Mouse (Mus musculus): ENCODE data around the gene Zfp39.
"Not testable (repeated sequence)": the region's sequence is repeated elsewhere in the genome, so short reads cannot be mapped to it uniquely, and the experiment has no call there.

The Zfp39 gene

DNA sequence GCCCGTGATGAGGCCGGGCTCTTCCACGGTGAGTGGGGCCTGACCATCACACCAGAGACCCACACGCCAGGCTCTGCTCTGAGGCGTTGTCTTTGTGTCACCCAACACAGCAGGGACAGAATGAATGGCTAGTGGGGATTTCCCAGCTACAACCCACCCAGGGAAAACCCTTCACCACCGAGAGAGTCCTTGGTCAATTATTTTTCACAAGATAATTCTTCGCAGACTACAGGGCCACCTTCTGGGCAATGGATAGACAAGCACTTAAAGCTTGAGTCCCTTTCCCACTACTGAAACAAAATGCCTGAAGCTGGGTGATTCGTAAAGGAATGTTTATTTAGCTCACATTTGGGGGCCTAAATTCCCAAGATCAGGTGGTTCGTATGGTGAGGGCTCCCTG lies 18.4 kb upstream of the Zfp39 start:
- DNase-seq (ENCODE audit: low spot score in 2 of 2), result no peak

DNA sequence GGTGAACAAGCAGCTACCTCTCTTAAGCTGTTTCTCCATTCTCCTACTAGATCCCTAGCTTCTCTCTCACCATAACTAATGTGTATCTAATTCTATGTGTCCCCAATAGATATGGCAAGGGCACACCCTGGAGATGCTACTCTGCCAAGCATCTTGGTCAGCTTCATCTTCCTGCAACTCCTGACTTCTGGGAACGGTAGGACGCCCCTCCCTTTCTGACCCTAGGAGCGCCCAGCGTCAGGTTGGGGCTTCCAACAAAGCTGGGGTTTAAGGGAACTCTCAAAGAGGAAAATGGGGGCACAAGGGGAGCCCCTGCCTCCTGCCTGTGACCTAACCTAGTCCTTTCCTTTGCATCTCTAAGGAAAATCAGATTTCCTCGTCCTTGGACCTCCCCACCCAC lies 14.7 kb upstream of the Zfp39 start:
- DNase-seq (ENCODE audit: low spot score in 2 of 2), result no peak

DNA sequence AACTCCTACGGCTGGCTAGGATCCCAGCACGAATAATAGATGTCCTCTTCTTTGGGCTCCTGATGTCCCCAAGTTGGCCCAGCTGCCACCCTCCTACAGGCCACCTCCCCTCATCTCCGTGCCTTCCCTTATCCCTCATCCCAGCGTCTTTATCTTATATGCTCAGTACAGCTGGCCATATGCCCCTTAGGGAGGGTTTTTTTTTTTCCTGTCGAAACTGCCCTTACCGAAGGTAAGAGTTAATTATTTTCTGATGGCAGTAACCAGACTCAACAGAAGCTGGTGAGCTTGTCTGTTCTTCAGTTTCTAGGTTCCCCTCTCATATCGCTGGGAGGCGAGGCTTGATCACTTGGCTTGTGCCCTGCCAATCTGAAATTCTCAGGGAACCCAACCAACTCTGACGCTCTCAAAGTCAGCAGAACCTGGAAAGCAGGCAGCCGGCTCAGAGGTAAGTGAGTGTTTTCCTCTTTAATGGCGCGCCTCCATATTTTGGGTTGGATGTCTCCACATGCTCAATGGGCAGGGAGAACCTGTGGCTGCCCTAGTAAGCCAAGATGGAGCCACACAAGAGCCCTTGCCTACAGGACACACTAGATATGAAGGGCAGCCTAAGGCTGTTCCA lies 13.8 kb upstream of the Zfp39 start, which contains the start of gene Btnl10:
Gene Btnl10 (plus strand): TSS at position 164 of the 622 bp plus-strand sequence.
- DNase-seq (ENCODE audit: low spot score in 2 of 2), result peak; percentile 44

DNA sequence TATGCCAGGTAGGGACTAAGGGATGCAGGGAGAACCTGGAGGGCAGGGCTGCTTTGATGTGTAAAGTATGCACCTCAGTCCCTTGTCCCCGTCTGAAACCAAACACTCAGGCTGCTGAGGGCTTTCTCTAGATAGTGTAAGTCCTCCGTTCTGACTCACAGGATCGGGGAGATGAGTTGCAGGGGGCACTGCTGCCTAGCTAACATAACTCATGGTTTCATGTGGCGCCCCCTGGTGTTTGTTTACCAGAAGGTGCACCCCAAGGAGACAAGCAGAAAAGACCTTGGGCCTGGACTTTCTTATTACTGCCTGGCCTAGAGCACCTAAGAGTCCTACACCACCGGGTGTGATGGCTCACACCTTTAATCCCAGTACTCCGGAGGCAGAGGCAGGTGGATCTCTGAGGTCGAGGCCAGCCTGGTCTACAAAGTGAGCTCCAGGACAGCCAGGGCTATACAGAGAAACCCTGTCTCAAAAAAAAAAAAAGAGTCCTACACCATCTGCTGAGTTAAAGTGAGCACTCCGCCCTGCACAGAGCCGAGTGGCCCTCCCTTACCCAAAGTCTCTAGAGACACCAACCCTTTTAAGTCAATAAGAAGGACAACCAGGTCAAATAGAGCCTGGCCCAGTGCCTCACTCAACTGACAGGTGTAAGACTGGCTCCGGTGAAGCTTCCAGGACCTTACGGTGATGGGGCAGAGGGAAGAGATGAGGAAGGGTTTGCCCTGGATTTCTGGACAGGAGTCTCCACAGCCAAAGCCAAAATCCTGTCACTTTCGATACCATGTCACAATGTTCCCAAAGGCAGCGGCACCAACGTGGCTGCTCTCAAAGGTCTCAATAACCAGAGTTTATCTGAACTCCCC lies 13.1 kb upstream of the Zfp39 start:
- peak; percentile 68 to 82 for DNase-seq (ENCODE audit: low spot score in 2 of 2)

DNA sequence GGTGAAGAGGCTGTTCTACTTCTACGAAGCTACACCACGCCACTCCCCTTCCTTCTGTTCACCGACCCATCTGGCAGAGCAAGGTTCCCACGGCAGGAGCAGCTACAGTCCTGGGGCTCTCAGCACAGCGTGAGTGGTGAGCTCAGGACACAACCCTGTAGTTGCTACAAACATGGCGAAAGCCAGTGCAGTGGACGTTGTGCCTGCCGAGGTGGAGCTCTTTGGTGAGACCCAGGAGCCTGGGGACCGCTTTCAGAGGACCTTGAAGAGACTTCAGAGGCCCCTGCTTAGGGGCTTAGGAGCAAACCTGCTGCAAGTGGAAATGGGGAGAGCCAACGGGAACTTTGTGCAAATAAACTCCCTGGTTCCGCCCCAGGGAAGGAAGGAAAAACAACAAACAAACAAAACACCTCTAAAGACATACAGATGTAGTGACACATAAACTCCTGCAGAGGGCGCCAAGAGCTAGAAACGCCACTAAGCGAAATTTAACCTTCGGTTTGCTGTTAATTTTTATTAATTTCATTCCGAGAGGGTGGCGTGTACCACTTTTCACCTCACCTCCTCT lies 10.5 kb upstream of the Zfp39 start:
- peak in 1 of 2 experiments; percentile 30 for DNase-seq (ENCODE audit: low spot score in 2 of 2)

DNA sequence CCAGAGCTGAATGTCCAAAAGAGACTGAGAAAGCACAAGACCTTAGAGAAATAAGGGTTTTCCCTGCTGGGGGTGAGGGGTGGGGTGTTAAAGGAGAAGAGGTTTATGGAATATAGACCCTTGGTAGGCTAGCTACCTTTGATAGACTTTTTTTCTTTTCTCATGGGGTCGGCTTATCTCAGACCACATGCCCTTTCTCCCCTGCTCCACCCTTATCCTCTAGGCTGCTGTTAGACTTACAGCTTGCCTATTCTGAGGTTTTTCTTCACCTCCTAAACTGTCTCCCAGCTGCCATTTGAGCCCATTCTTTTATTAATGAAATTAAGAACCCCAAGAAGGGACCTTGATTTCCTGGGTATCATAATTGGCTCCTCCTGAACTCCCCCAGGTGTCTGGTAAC lies 9.8 kb upstream of the Zfp39 start:
- no peak for DNase-seq (ENCODE audit: low spot score in 2 of 2)

DNA sequence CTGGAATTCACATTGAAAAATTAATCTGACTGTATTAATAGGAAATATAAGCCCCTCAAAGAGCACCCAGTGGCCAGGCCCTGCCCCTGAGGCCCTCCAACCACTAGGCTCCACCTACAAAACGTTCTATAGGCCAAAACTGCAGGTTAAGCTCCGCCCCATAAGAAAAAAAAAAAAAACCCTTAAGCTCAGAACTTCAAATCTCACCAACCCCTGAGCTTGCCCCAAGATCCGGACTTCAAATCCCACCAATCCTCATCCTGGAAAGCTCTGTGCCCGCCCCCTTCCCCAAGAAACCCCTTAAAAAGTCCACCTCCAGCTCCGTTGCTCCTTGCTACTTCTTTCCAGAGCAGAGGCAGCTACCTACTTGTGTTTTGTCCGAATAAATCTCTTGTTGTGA lies 813 bp upstream of the Zfp39 start:
- no peak for DNase-seq (ENCODE audit: low spot score in 2 of 2)

DNA sequence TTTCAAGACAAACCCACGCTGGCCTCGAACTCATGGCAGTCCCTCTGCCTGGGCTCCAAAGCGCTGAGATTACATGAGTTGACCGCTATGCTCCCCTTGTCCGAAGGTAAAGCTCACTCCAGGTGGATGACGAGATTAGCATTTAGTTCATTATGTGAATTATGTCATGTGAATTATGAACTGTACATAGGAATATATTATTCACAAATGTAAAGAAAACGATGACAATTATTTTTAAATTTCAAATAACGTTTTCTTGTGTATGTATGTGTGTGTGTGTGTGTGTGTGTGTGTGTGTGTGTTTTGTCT lies 339 bp upstream of the Zfp39 start:
- no peak for DNase-seq (ENCODE audit: low spot score in 2 of 2)

DNA sequence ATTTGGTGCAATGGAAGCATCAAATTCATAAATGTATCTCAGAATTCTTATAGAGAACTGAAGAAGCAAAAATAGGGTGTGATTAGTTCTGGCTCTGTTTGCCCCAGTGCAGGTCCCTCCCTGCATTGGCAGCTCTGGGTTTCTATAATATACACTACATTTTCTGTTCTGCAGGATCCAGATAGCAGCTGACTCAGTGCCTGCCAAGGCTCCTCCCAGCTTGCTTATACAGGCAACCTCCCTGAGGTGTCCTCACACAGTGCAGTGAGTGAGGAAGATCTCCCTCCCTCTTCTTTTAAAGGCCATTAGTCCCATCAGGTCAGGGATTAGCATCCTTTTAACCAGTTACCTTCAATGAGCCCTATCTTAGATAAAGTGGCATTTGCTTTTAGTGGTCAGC lies 2.9 kb downstream of the Zfp39 start:
- peak in 1 of 2 experiments; percentile 30 for DNase-seq (ENCODE audit: low spot score in 2 of 2)

DNA sequence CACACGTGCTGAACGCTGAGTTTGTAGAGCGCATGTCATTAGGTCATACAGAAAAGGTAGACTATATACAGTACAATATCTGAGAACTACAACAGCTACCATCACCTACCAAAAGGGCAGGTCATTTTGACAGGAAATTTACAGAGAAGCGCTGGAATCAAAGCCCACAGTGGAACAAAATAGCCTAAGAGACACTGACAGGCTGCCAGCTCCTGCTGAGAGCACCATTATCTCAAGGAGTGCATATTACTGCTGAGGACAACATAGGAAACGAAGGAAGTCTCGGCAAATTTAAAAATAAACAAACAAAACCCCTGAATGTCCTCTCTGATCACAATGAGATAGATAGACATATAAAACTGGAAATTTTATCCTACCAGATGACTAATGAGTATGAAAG lies 6.5 kb downstream of the Zfp39 start:
- no peak for DNase-seq (ENCODE audit: low spot score in 2 of 2)

DNA sequence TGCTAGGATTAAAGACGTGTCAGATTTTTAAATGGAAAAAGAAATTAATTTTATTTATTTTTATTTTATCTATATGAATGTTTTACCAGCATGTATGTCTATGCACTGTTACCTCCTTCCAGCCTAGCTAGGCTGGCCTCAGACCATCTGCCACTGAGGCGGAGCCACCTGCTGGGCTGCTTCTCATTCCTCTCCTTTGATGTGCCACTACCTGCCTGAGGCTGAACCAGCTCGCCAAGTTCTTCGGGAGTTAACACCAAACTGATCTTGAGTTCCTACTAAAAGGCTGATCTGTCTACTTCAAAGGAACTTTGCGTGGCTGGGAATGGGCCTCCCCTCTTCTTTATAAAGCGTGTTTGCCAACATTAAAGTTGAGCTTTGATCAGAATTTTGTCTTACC lies 9.6 kb downstream of the Zfp39 start:
- no peak for DNase-seq (ENCODE audit: low spot score in 2 of 2)

DNA sequence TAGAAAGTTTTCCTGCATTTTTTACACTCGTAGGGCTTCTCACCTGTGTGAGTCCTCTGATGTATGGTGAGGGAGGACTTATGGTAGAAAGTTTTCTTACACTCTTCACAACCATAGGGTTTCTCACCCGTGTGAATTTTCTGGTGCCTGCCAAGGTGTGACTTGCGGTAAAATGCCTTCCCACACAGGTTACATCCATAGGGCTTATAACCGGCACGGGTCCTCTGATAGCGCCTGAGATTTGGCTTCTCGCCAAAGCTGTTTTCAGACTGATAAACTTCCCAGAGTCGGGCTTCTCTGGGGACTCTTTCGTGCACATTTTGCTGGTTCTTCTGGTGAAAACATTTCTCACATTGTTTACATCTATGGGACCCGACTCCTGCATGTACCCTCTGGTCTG lies 13.5 kb downstream of the Zfp39 start:
- DNase-seq (ENCODE audit: low spot score in 2 of 2), result no peak

DNA sequence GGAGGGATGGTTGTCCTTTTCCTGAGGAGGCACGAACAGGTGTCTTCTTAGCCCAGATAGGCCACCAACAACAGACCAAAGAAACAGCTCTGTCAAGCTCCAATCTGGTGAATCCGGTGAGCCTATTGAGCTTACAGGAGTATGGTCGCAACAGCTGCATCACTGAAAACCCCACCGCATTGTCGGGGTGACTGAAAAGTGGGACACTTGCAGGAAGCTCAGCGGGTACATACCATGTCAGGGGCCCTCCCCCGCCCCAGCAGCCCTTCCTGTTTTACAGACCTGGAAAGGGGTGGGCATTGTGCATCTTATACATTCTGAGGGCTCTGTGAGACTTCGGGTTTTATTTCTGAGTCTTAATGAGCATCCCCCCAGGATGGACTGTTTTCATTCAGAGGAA lies 20.3 kb downstream of the Zfp39 start:
- DNase-seq (ENCODE audit: low spot score in 2 of 2), result no peak

DNA sequence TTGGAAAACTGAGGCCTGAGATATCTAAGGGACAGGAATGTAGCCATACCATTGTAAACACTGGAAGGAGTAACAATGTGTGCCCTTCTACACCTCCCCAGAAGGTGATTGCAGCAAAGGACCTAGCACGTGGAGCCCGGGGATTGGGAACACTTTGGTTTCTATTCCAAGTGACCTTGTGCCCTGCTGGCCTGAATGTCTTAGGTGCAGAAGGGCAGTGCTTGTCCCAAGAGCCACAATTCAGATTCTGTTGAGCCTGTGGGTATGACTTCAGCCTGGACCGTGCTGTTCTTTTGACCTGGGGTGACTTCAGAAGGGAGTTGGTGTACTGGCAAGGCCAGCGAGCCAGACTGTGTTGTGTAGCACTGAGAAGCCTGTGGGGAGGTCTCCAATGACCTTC lies 33.1 kb downstream of the Zfp39 start:
- no peak for DNase-seq (ENCODE audit: low spot score in 2 of 2)

DNA sequence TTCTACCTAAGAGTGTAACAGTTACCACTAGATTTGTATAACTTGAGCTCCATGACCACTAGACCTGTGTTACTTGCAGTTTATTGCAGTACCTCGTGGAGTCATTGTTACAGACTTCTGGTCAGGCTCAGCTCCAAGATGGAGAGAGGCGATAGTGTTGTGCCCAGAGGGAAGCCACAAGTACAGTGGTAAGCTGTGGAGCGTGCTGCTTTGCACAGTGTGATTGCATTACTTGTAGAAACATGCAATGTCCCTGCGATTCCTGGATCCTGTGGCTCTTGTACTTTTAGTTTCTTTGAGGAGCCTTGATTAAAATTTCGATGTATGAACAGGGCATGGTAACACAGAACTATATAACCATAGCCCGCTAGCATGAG lies 36.1 kb downstream of the Zfp39 start:
- no peak for DNase-seq (ENCODE audit: low spot score in 2 of 2)

DNA sequence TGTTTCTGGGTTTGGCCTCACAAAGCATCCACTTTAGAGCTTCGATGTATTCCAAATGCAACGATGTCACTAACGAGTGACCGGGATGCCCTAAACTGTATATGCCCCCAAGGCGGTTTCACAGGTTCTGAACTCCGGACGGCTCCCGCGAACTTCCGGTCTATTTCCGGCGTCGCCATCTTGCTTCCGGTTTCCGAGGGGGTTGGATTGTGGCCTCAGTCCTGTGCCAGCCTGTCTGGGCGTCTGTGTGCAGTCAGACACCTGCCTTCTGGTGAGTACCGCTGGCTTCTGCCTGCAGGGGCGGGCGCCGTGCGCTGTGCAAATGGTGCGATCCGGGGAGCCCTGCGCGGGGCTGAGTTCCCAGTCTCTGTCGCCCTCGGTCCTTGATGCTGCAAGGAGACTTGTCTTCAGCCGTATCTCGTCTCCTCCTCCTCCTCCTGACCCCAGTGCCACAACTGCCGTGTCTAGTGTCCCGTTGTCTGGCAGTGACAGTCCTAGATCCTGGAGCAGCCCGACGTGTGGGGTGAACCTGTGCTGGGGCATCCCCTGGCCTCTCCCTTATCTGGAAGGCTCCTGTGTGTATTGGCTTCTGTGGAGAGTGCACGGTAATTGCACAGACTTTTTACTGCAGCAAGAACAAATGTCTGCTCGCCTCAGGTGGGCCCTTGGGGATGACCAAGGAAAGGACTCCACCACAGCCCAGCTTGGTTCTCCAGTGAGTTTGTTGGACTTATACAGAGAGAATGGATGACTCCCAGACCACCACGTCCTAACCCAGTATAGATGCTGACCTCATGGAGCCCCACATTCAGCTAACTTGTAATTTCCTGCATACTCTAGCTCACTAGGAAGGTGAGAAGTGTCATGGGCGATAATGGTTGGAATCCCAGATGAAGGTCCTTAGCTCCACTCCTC lies 36.7 kb downstream of the Zfp39 start, which contains the start of gene 2810021J22Rik:
Gene 2810021J22Rik (plus strand): TSS at position 178 of the 915 bp plus-strand sequence.
- DNase-seq (ENCODE audit: low spot score in 2 of 2), result peak; percentile 65 to 77

DNA sequence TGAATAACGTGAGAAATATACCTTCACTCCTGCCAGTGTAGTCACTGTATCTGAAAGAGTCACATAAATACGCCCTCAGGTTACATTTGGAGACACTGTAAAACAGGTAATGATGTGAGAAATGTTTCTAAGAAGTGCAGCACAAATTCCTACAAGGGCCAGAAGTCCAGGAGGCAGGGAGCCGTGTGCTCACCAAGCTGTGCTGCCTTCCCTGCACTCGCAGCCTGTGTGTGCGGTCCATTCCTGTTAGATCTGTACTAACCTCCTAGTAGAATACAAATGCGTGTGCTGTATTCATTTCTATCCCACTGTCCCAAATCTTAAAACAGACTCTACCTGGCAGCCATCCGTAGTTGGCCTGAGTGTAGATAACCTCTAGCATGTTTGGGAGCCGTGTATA lies 43.3 kb downstream of the Zfp39 start:
- no peak for DNase-seq (ENCODE audit: low spot score in 2 of 2)

DNA sequence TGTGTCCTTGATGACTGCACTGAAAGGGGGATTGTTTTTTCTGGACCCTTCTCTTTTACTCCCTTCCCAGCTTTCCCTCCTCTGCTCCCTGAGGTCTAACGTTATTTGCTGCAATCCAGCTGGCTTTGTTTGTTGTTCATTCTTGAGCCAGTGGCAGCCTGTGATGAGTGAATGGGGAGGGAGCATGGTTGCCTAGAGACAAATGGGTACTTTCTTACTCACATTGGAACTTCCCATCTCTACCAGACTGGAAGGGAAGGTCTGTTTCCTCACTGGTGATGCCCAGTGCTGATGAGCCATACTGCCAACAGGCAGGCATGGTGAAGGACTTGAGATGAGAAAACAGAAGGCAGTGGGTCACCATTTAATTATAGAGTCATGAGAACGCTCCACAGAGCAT lies 54.3 kb downstream of the Zfp39 start:
- no peak for DNase-seq (ENCODE audit: low spot score in 2 of 2)

DNA sequence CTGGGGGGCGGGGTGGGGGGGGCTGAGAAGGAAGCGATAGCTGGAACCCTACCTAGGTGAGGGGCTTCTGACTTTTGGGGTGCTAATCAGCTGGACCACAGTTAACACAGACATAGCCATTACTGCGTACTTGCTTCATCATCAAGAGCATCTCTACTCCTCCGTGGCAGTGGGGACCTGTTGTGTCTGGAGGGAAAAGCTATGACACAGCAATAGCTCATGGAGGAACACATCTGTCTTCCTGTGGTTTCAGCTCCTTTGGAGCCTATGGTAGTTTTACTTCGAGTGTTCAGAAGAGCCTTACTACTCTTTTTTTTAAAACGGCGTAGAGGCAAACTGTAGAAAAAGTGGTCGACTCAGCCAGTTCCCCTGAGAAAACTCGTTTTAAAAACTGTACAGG lies 56.4 kb downstream of the Zfp39 start:
- no peak for DNase-seq (ENCODE audit: low spot score in 2 of 2)

DNA sequence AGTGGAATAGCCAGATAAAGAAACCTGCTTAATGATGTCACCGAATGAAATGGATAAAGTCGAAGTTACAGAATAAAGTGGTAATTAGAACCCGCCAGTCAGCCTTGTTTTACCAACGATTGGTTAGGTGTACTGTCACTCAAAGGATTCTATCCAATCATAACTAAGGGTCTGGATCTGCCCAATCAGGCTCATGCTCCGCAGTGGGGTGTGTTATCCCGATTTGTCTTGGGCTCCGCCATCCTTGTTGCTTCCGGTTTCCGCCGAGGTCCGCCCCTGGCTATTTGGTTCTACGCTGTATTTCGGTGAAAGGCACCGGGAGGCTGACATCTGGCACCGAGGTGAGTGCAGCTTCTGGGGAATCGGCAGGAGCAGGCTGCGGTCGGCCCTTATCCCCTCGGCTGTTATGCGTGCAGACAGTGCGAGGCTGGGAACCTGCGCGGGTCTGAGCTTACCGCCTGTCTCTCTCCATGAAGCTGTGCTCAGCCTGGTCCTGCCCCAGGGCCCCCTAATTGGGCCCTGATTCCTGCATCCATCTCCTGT lies 57.0 kb downstream of the Zfp39 start, which contains the start of gene Gm12258:
Gene Gm12258 (plus strand): TSS at position 240 of the 543 bp plus-strand sequence.
- DNase-seq (ENCODE audit: low spot score in 2 of 2), result peak; percentile 57 to 73

DNA sequence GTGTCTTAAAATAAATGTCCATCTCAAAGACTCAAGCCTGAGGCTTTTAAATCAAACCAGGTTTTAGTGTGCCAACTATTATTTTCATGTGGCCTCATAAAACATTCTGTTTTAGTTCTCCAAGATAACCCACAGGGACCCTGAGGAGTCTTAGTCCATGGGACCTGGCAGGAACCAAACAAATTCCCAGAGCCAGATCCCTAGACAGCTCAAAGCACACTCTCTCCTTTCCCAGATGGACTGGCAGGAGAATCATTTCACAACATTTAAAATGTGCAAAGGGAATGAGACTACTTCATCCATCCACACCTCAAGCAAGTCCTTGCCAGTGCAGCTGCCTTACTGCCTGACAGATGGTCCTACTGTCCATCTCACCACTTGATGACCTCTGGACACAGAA lies 65.1 kb downstream of the Zfp39 start, which contains the start of gene Olfr311:
Gene Olfr311 (plus strand): TSS at position 301 of the 400 bp plus-strand sequence.
- not testable (repeated sequence) for DNase-seq (ENCODE audit: low spot score in 2 of 2)
